Mouse (Mus musculus): ENCODE data around the gene Eps8l3.
A peak's percentile ranks its signal among the peaks of the same experiment; 100 is the strongest.

DNA sequence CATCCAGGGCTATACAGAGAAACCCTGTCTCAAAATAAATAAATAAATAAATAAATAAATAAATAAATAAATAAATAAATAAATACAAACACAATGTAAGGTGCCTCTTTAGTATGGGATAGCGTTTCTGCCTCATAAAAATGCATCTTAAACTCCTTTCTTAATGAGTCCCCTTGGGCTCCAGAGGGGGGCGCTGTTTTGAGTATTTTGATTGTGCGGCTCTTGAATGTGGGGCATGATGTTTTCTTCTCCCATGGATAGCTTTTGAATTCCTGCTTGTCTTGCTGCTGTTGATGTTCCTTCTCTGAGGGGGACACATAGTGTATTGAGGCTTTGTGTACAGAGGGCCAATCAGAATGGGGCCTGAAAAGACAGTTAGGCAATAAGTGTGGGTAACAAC, 40.1 kb downstream of the Eps8l3 start:
- no peak for TF ChIP-seq EP300 (optimal IDR thresholded peaks at IDR 0.05)
- peak; percentile 55 for TF ChIP-seq CTCF (IDR thresholded peaks at IDR 0.05; ENCODE audit: low read depth)

Measured in stomach, postnatal 0 days (tissue).